Mouse (Mus musculus) CD8-positive naive resting alpha-beta T cell, adult 2 months (primary cell): ENCODE data around the gene Txn2.

Source experiments
- DNase-seq, 2 experiments: peaks; one replicate each; pipeline ENCODE4 v3.0.0; 2022; ENCODE audit warnings: low read depth in 2 of 2, low spot score in 2 of 2

Txn2 gene

DNA sequence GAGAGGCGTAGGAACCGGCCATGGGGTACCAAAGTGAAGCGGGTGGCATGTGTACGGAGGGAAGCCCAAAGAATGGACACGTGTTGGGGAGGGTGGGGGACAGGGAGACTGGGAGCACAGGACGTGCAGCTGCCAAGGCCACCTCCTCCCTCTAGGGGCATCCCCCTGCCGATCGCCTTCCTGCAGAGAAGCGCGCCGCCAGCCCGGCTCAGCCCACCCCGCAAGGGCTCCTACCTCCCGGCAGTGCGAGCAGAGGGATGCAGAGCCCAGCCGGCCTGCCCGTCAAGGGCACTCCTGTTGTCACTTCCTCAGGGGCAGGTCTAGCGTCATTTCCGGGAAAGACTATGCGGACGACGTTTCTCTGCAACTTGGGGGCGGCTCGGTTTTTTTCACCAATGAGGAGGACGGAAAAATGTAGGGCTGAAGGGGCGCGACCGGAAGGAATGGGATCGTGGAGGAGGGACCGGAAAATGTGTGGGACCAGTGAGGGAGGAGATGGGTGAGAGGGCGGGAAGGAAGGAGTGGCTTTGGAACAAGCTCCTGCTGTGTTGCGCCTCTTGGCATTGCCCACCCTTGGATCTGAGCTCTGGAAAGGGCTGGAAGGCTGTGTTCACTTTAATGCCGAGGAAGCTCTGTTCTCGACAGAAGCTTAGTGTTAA lies at the start of gene Txn2:
TSS of gene Txn2 (minus strand) at position 334 of the 659 bp plus-strand sequence.
- DNase-seq: peak; percentile 94 to 95

DNA sequence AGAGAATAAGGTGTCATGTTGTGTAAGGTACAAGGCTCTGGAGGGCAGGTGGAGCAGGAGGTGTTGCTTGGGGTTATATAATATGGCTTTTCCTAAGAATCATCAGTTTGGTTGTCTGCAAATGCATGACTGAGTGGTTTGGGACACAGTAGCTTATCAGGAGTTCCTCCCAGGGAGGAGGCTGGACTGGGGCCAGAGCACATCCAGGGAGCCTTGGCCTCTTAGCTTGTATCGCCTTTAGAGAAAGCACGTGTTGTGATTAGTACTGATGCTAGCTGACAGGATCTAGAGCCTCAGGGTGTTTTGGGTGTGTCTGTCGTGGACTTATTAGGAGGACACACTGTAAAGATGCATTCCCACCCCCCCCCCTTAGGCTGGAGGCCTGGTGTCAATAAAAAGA lies 48.9 kb upstream of the Txn2 start:
- DNase-seq: no peak

DNA sequence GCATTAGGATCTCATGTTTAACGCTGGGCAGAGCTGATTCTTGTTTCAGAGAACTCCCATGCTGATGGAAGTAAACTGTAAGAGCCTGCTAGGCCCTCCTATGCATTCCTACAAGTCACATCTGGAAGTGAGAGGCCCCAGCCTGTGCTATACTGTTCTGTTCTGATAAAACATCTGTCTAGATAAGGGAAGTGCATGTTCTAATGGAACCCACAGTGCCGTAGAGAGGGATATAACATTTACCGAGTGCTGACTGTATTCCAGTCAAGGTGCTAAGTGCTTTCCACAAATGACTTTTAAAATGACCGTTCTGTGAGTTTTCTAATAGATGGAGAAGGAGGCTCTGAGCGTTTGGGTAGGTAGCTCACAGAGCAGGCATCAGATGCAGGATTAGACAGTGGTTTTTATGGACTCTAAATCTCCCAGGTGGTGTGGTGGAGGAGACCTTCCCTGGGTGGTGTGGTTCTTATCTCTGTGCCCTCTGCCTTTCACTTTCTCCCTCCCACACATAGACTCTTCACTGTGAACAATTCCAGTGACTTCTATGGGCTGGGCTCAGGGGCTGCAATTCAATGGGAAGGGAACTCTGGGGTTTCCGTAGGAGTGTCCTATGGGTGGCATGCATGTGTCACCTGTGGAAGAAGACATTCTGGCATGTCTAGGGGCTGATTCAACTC lies 45.5 kb upstream of the Txn2 start:
- DNase-seq: no peak

DNA sequence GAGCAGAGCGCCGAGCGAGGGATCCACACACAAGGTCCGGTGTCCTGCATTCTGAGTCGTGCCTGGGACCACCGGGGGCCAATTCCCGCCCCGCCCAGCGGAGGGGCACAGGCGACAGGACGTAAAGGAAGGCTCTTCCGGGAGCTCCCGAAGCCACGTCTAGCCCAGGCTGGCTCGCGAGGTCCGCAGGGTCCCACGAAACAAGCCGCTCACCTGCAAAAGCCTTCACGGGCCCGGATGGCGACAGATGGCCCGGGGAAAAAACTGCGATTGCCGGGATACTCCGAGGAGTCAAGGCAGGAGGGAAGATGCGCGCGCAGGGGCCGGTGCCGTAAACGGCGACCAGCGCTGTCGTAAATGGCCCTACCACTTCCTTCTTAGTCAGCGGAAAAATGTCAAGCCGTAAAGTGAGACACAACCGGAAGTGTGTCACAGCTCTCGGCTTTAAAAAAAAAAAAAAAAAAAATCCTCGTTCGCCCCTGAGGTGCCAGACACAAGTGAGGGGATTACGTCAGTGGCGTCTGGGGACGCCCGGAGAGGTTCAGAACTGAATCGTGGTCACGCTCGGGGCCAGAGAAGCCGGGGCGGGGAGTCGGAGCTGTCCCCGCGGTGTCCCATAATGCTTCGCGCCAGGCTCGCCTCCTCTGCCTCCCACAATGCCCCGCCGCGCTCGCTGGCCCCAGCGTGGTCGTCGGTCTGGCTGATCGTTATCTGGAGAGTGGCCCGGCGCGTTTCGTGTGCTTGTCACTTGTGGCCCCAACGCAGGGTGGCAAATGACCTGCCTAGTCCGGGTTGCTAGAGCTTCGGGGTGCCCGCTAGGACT lies 41.9 kb upstream of the Txn2 start, which contains the start of gene Eif3d:
TSS of gene Eif3d (minus strand) at position 344 of the 823 bp plus-strand sequence.
- DNase-seq: peak; percentile 94 to 98

DNA sequence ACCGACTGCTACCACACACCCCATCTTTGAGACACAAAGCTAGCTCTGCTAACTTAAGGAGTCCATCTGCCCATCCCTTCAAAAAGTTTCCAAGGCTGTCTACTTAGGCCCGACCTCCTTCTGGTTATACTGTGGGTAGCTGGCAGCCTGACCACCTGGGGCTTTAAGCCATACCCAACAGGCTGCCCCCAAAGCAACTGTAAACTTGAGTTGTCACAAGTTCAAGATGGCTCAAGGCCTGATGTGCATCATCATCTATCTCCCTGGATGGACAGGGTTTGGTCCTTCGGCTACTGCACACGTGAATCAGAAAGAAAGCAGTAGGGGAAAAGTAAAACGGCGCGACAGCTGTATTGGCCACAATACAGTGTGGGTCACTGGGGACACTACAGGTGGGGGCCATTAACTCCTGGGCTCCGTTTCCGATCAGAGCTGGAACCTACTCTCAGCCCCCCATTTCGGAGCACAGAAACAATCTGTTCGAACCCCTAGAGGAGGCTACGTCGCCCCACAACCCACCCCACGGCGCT lies 41.2 kb upstream of the Txn2 start:
- peak; percentile 7 to 12 for DNase-seq

DNA sequence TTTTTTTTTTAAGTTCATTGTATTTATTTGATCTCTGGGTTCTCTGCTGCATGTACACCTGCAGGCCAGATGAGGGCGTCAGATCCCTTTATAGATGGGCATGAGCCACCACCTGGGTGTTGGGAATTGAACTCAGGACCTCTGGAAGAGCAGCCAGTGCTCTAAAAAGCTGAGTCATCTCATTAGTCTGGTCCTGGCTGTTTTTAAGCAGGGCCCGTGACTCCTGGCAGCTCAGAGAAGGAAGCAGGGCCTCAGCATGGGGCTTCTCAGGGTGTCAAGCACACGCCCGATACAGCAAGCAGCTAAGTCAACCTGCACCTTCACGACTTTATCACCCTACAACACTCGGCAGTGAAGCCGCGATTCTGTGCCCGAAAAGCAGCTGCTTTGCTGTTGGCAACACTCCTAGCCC lies 36.3 kb upstream of the Txn2 start:
- DNase-seq: no peak

DNA sequence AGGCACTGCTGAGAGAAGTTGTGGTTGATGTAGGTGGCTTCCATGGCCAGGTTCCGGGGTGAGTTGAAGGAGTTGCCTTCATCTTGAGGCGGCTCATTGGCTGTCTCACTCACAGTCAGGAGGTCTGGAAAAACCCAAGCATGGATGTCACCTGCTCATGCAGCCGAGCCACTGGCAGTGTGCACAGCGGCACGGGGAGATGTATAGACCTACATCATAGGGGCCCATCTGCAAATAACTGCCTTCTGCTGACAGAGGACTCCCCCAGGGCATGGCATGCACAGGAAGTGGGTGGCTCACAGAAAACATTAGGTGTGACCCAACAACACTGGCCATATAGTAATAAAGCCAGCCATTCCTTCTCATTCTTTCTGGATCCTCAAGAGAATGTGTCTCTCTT lies 33.6 kb upstream of the Txn2 start:
- no peak for DNase-seq

DNA sequence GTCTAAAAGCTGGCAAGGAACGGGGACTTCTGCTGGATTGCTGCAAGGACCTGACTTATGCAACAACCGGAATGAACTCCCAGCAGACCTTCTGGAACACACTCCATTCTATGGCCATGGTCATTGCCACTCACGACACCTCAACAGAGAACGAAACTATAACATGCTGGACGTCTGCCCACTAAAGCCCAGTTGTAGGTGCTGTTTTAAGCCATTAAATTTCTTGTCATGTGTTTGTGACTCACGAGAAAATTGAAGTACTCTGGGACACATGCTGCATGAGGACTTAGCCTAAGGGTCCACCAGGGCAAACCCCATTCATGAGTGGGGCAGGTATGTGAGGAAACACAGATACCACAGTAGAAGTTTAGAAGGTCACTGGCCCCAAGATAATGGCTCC lies 31.9 kb upstream of the Txn2 start:
- DNase-seq: no peak

DNA sequence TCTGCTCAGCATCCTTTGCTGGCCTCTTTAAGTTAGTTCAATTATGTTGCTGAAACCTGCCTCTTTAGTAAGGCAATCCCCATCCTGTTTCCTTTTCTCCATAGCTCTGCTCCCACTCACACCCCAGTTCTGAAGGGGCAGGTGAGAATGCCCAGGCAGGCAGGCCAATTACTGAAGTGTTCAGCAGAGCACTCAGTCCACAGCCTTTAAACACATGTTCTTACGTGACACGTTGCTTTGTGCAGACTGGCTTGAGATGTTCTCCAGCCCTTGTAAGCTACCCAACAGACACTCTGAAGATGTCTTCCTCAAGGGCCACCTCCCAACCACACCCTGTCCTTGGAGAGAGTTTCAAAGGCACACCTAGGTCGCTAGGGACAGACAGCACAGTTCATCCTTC lies 29.3 kb upstream of the Txn2 start:
- no peak for DNase-seq

DNA sequence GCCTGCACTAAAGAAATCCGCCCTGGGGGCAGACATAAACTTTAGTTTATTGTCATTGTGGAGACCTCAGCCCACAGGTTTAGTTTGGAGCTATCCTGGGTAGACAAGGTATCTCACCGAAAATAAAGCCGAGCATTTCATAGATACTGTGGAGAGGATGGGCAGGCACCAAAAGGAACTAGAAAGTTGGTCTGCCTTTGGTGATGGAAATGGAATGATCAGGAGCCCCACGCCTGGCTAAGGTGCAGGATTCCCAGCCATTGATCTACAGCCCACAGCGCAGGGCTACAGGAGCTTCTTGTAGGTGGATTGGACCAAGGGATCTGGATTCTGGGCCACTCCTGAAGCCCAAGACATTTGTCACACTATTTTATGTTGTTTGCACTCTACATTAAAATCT lies 28.8 kb upstream of the Txn2 start:
- no peak for DNase-seq

DNA sequence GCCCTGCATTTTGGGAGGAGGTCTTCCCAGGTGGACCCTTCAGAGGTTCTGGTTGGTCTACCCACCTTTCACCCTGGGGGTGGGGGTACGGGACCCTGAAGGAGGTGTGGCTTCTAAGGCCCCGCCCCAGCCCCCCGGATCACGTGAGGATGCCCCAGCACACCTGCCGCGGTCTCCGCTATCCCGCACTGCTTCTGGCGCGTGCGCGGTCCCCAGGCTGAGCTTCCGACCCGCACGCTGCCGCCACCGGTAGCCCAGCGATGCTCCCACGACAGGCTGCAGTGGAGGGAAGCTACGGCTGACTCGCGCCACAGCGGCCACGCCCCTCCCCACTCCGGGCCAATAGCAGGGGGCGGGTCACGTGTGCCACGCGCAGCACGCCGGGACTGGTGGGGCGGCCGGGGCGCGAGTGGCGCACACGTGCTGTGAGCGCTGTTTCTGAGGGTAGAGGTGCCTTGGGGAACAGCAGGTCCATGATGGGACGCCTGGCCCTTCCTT lies 27.6 kb upstream of the Txn2 start, which contains the start of gene Foxred2:
TSS of gene Foxred2 (minus strand) at position 319 of the 498 bp plus-strand sequence.
- DNase-seq: peak; percentile 80 to 81

DNA sequence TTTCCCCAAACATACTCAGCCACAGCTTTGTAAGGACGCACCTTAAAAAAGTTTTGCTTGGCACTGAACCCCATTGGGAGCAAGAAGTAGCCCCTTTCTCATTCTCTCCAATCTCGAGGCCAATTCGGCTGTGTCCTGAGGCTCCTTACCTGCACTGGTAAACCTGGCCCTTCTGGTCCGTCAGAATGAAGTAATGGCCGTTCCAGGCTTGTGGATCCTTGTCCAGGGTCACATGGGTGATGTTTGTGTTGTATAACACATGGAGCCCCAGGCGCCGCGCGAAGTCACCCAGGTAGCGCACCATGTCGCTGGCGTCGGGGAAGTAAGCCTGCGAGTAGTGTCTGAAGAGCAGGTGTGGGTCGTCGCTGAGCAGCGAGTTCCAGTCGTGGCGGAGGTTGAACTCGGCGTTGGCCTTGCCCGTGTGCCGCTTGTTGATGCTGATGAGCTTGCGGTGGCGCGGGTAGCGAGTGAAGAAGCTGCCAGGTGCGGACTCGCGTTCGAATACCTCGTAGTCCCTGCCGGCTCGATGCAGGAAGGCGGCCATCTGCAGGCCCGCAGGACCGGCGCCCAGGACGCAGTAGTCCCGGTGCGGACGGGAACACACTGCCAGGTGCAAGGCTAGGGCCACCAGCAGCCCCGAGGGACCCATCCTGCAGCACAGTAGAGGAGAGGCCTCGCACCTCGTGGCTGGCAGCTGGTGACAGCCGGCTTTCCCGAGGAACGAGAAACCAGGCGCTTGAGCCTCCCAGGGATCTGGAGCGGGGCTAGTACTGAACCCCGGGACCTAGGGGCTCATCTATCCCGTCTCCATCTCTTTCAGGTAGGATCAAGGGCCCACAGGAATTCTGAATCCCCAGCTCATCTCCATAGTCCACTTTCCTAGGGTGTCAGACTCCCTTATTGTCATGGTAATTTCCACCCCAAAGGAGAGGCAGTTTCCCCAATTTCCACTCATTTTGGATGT lies 26.9 kb upstream of the Txn2 start:
- no peak for DNase-seq

DNA sequence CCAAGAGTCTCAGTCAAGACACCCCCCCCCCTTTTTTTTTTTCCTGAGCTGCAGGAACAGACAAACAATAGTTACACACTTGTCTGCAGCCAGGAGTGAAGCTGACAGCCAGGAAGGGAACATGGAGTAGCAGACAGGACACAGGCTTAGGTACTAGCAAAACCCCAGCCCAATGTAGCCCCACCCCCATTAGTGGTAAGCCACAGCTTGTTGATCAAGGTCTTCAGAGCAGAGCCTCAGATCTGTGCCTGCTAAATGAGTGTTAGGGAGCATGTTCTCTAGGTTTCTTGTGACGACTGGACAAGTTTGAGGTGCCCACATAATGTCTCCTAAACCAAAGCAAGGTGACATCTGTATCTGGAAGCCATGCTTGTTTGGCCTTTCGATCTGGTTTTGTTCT lies 25.6 kb upstream of the Txn2 start:
- peak; percentile 7 to 35 for DNase-seq

DNA sequence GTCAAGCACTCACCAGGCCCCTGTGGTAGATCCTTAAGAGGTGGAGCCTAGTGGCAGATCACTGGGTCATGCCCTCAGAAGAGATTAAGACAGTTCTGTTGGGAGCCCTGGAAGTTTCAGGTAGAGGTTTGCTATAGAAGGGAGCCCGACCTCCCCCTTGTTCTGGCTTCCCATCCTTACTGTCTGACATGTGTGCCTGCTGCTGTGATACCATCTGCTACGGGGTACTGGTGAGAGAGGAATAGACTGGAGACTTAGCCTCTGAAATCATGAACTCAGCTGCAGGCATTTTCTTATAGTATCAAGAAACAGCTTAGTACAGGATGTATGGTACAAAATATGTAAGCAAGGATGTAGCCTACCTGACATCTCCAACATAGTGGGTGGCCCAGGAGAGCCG lies 24.1 kb upstream of the Txn2 start:
- no peak for DNase-seq

DNA sequence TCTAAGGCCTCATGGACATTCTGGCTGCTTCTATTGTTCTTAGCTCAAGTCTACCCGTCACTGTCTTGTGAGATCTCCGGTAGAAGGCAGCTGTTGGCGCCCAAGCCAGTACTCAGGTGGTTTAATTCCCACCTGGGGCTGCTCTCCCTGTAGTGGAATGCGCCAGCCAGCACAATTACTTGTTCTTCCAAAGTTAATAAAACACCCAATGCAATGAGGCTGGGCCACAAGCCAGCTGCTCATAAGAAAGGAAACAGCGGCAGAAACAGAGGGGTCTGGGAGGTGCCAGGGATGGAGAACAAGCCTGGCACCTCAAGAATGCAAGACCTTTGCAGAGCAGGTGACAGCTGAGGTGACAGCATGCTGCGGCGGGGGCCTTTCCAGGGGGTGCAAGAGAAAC lies 20.3 kb upstream of the Txn2 start:
- DNase-seq: no peak

DNA sequence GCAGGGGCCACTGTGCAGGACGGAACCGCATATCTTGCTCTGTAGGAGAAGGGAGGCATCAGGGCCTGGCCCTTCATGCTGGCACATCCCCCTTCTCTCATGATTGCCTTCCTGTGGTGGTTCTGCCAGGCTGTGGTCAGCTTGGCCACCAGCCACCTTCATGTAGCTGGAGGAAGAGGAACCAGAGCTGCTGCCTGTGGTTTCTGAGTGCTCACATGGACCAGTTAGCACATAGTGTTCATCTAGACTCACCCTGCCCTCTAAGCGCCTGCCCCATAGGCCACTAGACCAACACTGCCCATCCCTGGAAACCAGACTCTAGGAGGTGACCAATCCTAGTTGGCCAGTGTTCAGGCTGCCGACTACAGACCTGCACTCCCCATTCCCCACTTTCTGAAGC lies 16.9 kb upstream of the Txn2 start:
- no peak for DNase-seq

DNA sequence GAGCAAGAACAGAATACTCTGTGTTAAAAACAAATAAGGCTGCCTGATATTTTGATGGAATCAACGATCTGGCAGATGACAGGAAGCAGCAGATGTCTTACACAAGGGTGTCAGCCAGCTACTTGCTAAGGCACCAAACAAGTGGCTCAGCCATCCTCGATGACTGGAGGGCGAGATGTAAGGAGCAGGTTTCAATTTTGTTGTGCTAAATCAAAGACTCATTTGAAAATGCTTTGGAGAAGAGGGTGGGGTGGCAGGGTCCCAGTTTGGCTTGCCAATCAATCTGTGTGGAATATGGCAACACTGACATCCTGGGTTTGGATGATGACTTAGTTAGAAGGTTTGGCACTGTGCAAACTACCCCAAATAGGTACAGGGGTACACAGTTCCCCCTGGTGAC lies 12.8 kb upstream of the Txn2 start:
- DNase-seq: no peak

DNA sequence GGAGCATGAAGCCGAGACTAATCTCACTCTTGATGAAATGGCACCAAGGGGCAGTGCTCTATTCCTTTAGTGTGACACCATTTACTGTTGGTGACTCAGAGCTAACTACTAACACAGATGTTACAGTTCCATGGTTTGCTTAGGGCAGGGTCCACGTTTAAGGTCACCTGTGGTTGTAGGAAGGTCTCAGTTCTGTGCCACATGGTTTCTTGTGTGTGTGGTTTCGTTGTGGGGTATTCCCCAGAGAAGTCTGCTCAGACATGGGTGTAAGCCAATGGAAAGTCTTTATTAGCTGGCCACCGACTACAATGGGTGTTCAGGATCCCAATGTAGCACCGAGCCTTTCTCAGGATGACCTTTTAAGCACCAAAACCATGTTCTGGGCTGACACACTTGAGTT lies 9.7 kb upstream of the Txn2 start:
- no peak for DNase-seq

DNA sequence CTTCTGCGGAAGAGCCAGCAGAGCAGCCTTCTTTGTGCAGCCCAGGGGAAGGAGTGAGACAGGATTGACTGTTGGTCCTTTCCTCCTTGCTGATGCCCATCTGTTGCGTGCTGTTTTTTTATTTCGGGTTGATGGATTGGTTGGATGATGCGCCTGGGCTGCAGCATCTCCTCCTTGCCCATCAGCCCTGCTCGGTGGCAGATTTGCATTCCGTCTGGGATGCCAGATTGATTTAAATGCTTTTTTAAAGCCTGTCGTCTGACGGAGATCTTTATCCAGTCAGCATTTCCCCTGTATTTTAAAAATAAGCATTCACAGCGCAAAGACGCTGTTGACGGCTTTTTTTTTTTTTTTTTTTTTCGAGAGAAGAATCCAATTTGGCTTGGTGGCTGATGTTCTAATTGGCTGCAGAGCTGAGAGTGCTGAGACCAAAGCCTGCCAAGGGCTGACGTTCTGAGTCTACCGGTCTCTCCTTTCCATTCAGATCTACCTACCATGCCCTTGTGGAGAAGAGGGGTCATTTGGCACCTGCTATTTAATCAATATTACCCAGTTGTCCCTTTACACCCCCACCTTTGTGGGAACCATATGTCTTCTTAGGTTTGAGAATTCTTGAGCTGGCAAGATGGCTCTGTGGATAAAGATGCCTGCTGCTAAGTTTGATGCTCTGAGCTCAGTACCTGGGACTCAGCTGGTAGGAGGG lies 7.0 kb upstream of the Txn2 start:
- no peak for DNase-seq

DNA sequence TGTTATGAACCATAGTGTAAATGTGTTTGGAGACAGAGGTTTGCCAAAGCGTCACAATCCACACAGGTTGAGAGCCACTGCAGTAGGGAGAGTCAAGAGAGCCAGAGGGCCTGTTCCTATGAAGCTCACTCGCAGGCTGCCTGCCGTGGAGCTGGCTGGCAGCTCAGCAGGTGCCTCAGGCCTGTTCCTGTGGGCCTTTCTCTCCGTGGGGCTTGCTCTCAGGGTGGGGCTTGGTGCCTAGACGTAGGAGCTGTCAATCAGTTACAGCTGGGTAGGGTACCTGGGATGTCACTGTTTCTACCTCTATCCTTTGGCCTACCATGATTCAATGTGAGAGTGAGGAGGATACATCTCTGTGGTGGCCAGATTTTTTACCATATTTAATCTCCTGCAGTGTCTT lies 6.2 kb upstream of the Txn2 start:
- DNase-seq: no peak
